Mouse (Mus musculus) layer of hippocampus, postnatal 14 days (tissue): Measurements from ENCODE around the gene Pld2. TPM values are rescaled to one million over a fixed set of nuclear protein-coding genes. Genes with fewer than 3 reads are reported as not detected.
"Not testable (repeated sequence)": the region's sequence is repeated elsewhere in the genome, so short reads cannot be mapped to it uniquely, and the experiment has no call there.

Experiments used
- DNase-seq, 2 experiments: peaks; one replicate each; pipeline ENCODE4 v3.0.0; 2021 to 2022; ENCODE audit warnings: low spot score in 2 of 2, mixed read lengths in 1 of 2
- long read RNA-seq, 2 experiments: library from polyadenylated mRNA; stranded (forward); transcript quantifications; one replicate each; pipeline ENCODE4 v2.0.0; 2021
- total RNA-seq, 2 experiments: library from RNA; stranded (reverse); gene quantifications; 2 replicates each; pipeline ENCODE4 v1.2.3; 2021

The Pld2 gene
- 10 to 100 TPM; 21.9 to 24.5 TPM for total RNA-seq
- long read RNA-seq, experiment 1, transcript Pld2-201 (25 exons, 3,659 nt) = major isoform, 8 of 23 reads
- long read RNA-seq, experiment 1, partial matches to known transcripts = 7 of 23 reads
- long read RNA-seq, experiment 1, other reads (novel, unspliced or antisense) = 8 of 23 reads
- long read RNA-seq, experiment 2, transcript Pld2-201 (25 exons, 3,659 nt) = major isoform, 10 of 29 reads
- long read RNA-seq, experiment 2, partial matches to known transcripts = 7 of 29 reads
- long read RNA-seq, experiment 2, other reads (novel, unspliced or antisense) = 11 of 29 reads

DNA sequence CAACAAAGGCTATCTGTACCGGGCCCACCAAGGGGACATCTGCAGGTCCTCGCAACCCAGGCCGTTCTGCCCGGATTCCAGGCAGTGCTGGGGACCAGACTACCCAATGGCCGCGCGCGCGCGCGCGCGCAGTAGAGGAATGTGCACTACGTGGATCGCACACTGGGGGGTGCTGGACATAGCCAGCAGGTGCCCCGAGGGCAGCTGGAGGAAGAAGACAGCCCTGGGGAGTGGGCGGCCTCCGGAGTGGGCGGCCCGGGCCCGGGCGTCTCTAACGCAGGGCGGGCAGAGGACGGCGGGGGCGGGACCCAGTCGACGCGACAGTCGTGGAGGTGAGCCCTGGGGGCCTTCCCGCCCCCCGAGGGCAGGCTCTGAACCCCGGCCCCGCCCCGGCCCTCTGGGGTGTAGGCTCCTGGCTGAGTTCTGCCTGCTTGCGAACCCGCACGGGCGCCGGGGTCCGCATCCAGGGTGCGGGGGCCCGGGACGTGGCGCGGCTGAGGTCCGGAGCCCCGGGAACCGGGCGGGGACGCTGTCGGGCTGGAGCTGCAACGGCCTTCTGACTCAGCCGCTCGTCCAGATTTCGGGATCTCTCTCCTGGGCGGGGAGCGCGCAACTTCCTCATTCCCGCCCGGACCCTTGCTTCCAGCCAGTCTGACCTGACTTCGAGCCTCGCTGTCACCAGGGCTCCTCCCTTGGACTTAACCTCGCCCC lies at the start of gene Pld2:
Pld2 (plus strand) TSS at position 188 of the 711 bp plus-strand sequence.
- peak; percentile 76 to 78 for DNase-seq

DNA sequence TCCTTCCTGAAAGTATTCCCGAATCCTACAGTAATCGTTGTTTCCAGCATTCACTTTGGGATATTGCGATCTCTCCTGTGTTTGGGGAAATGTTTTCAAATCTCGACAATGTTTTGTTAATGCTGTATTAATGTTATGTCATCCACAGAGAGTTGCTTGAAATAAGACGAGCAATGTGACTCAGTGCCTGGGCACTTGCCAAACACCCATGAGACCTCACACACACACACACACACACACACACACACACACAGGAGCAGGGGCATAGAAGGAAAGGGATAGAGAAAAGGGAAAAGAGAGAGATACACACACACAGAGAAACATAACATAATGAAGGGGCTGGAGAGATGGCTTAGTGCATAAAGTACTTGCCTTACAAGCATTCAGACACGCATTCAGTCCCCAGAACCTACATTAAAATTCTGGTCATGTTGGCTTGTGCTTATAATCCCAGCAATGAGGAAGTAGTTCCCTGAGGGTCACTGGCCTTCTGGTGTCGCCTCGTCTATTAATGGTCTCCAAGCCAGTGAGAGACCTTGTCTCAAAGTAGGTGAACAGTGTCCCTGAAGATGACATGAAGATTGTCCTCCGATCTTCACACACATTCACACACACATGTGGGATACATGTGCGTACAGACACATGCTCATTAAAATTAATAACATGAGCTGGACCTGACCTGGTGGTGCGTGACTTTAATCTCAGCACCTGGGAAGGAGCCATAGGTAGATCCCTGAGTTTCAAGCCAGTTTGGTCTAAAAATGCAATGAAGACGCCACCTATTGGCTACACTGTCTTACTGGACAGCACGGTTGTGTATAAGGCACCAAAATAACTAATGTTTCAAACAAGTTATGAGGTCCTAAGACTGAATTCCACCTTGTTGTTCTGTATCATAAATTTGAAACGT lies 40.0 kb upstream of the Pld2 start:
- no peak for DNase-seq

DNA sequence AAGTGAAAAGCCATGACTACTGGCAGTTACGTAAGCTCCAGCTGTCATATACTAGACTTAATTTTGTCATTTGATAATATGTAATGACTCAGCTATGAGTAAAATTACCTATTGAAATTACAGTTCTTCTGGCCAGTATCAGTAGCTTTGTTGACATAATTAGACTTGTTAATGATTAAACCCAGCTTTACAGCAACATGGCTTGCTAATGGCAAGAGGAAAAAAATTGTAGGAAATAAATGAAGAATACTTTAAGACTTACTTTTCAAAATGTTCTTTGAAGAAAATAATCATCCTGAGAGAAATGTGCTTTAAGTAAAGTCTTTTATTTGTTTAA lies 39.4 kb upstream of the Pld2 start:
- DNase-seq = no peak

DNA sequence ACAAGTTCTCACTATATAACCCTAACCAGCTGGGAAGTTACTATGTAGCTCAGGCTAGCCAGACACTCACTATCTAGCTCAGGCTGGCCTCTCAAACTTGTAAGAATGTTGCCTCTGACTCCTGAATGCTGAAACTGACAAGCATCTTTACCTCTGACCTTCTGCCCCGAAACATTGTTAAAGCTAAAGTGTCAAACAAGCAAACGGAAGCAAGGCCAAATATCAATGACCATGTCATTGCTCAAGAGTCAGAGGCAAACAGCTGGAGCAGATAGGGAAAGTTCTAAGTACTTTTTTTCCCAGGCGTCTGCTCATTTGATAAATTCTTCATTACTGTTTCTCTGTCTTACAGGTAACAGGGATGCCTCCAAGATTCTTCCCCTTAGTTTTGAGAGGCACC lies 37.8 kb upstream of the Pld2 start:
- DNase-seq = no peak

DNA sequence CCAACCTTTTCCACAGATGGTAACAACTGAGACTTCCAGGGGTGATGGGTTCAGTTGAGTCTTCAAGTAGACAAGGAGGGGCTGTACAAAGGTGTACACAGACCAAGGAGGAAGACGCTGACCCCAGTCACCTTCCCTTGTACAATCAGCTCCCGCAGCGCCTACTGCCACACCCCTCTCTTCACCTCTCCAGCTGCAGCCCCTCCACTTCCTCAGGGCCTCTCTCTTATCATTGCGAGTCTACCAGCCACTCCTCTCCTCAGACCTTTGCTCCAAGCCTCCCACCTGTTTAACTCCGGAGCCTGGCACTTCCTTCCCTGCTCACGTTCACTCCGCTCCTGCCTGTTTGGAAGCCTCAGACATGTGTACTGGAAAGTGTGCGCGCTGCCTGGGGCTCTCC lies 34.9 kb upstream of the Pld2 start, which contains the start of gene Tm4sf5:
Tm4sf5 (plus strand) TSS at position 275 of the 400 bp plus-strand sequence.
- no peak for DNase-seq

DNA sequence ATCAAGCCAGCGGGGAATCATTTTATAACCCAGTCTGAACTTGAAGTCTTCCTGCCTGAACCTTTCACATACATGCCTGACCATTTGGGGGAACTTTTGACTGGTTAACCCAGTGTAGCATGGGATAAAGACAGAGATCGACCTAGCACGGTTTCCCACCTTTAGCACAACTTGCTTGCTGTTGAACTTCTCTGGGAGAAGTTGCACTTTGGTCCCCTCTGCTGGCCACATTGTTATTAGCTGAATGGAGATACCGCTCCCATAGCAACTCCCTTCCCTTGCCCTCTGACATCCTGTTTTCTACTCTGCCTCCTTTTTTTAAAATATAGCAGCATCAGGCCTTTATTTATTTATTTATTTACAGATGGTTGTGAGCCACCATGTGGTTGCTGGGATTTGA lies 33.5 kb upstream of the Pld2 start:
- peak; percentile 36 to 59 for DNase-seq

DNA sequence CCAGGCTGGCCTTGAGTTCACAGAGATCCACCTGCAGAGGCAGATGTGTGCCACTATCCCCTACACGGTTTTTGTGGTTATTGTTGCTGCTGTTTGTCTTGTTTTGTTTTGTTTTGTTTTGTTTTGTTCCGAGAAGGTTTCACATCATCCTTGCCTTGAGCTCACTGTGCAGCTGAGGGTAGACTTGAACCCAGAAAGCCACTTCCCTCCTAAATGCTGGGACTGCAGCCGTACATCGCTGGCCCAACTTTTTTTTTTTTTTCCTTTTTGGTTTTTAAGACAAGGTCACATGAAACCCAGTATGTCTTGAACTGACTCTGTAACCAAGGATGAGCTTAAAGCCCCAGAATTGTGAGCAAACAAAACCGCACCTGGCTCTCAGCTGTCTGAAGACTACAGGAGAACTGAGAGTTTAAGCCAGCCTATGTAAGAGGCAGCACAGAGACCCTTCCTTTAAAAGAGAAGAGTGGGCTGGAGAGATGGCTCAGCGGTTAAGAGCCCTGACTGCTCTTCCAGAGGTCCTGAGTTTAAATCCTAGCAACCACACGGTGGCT lies 32.8 kb upstream of the Pld2 start:
- no peak for DNase-seq

DNA sequence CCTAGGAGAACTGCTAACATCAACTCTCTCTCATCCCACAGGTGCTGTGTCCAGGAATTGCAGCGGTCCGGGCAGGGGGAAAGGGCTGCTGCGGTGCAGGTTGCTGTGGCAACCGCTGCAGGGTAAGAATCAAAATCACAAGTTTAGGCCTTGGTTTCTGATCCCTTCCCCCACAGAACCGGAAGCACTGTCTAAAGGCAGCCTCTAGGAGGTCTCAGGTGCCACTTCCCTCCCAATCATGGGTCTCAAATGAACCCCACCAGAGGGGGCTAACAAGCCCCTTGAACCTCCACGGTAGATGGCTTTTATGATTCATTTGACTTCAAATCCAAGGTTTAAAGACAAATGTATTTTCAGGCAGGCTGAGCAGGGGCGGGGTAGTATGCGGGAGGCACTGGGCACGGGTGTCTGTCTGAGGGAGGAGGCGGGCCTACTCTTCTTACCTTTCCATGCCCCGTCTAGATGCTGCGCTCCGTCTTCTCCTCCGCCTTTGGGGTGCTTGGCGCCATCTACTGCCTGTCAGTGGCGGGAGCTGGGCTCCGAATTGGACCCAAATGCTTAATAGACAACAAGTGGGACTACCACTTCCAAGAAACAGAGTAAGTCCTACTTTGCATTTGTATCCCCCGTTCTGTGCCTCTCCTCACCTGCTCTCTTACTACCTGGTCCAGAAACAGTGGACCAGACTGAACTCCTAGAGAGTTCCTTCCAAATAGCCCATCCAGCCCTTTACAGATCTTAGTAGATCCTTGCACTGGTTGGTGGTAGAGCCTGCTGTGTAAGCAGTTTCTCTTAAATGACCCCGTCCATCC lies 29.9 kb upstream of the Pld2 start:
- DNase-seq = peak in 1 of 2 experiments; percentile 12

DNA sequence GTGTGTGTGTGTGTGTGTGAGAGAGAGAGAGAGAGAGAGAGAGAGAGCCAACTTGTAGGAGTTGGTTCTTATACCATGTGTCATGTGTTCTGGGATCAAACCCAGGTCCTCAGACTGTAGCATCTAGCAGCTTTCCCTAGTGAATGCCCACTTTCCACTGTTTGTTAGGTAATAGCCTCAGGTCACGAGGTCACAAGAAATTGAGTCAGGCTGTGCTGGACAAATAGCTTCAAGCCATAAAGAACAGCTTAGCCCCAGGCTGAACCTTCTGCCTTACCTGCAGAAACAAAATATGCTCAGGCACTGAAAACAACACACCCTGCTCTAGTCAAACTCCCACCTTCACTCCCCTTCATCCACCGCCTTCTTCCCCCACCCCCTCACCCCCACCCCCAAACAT lies 28.6 kb upstream of the Pld2 start:
- DNase-seq = no peak

DNA sequence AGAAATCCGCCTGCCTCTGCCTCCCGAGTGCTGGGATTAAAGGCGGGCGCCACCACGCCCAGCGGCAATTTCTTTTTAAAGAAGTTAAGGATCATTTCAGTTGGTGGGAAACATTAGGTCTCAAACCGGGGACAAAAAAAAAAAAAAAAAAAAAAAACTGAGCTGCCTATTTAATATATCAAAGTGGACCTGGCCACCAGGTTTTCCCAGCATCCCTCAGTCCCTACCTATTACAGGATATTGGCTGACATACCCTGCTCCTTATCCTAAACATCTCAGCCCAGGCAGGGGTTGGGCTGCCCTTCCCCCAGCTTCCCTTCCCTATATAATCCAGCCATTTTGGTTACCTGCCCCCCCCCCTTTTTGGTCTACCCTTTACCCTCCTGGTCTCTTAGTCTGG lies 28.0 kb upstream of the Pld2 start:
- DNase-seq = no peak

DNA sequence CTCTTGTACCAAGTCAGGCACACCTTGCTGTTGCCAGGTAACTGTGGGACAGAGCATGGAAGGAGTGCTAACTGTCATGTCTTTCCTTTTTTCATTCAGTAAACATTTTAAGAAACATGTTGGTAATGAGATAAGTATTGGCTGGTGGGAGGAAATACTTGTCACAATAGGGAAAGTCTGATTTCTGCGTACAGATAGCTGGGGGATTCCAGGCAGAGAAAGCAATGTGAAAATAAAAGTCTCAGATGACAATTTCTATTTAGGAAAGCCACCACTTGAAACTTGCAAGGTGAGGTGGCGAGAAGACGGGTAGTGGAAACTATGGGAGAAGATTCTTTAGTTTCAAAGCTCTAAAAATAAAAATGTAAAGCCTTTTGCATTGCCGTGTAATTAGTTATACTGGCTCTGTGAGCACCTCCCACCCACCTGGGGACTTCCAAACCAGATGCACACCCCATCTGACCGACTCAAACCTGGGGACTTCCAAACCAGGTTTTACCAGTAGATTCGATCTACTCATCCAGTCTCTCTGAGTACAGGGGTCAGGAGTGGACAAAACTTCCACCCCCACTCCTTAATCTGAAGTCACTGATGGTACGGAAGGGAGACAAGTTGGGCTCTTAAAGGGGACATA lies 27.0 kb upstream of the Pld2 start:
- no peak for DNase-seq

DNA sequence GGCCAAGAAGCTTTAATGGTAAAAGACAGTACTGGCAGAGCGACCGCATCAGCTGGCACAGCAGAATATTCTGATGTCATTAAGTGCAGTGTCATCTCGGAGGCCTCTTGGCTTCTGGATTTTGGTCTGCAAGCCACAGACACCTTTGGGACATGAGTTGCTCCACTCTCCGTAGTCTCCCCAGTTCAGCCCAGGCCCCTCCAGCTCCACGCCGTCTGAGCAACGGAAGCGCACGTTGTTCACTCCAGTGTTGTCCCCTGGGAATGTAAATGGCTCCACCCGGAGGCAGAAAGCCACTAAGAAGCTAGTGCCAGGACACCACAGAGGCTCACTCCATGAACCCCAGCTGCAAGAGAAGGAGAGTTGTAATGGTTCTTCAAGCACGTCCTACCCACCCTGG lies 26.3 kb upstream of the Pld2 start:
- DNase-seq = no peak

DNA sequence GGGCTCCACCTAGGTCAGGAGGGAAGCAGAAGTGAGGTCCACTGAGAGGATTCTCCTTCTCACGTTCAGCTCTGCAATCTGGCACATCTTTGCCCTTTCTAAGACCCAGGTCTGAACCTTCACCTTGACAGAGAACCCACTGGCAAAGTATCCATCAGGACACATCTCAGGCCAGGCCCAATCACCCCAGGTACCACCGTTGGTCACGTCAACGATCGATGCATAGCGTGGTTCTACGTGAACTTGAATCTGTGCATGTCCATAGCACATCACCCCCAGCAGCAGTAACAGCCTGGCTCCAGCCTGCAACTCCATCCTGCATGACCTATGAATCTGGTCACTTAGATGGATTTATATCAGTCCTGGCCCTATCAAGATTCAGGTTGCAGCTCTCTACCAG lies 25.6 kb upstream of the Pld2 start, which contains the start of gene Vmo1:
Vmo1 (minus strand) TSS at position 329 of the 400 bp plus-strand sequence.
- DNase-seq = no peak

DNA sequence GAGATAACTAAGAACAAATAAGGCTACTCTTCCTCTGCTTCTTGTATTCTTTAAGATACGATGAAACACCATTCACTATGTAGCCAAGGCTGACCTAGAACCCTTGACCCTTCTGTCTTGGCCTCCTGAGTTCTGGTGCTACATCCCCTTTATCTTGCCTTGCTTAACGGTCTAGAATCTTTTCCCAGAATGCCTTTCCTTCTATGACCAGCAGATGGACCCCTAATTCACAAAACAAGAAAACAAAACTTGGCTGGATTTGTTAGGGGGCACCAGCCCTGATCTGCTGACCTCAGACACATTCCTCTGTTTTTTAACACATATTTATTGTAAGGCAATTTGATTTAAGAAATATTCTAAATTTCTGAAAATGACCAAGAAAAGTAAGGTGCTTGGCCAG lies 23.5 kb upstream of the Pld2 start:
- DNase-seq = peak in 1 of 2 experiments; percentile 63

DNA sequence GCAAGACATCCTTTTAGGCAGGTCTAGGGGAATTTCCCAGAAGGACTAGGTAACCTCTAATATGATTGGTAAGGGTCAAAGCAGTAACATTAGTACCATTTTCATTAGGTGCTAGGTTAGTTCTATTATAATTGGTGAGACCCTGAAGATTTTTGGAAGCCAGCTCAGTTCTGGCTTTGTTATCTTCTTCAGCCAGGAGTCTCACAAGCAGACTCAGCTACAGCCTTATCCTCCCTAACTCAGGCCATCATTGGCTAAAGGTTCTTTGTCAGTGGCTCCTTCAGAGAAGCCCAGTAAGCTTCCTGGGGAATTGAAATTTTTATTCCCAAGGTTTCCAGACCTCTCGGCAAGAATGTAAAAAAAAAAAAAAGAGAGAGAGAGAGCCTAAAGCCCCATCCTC lies 21.4 kb upstream of the Pld2 start:
- no peak for DNase-seq

DNA sequence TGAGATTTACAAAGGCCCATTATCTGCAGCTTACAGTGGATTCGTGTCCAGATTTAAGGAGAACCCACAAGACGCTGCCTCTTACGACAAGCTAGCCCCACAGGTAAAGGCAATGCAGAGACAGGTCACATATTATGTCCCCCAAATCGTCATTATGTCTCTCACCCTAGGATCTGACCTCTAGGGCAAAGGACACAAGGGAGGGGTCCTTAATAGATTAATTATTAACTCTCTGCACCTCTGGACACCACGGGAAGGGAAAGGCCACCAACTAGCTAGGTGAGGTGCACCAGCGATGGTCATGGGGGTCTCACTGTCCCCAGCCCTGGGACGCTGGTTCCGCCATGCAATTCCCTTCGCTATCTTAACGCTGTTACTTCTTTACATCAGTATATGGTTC lies 20.9 kb upstream of the Pld2 start, which contains the start of gene Gltpd2:
Gltpd2 (plus strand) TSS at position 274 of the 400 bp plus-strand sequence.
- no peak for DNase-seq

DNA sequence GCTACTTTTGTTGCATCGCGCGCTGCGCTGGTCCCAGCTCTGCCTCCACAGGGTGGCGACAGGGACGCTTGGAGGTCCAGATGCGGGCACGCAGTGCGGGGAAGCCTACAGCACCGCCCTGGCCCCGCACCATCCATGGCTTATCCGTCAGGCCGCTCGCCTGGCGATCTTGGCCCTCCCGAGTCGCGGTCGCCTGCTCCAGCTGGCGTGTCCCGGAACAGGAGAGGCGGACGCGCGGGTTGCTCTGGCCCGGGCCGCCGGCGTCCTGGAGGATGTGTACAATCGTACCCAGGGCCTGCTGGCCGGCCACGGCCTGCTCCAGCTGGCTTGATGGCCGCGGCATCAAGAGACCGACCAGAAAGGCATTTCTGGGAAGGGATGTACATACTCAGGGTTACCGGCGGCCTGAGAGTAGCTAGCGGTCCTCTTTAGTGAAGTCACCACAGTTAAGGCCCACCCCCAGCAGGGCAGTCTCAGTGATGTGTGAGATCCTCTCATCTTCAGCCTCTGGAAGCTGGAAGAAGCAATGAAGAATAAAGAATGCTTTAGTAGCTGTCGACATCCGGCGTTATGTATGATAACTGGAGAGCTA lies 19.6 kb upstream of the Pld2 start:
- no peak for DNase-seq

DNA sequence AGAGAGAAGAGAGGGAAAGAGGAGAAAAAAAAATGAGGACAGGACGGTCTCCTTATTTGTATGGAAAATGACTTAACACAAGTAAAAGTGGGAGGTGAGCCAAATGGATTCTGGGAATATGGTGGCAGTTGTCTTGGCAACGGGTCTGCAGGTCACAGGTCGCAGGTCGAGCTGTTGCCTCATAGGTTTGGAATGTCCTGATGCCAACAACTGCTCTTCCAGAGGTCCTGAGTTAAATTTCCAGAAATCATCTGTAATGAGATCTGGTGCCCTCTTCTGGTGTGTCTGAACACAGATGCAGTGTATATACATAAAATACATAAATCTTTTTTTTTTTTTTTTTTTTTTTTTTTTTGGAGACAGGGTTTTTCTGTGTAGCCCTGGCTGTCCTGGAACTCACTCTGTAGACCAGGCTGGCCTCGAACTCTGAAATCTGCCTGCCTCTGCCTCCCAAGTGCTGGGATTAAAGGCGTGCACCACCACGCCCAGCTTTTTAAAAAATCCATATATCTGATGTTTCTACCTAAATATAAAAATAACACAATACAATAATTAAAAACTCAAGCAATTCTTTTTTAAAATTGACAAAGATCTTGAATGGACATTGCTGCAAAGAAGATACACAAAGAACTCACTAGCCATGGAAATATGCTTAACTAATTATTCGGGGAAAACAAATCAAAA lies 16.4 kb upstream of the Pld2 start:
- not testable (repeated sequence) for DNase-seq

DNA sequence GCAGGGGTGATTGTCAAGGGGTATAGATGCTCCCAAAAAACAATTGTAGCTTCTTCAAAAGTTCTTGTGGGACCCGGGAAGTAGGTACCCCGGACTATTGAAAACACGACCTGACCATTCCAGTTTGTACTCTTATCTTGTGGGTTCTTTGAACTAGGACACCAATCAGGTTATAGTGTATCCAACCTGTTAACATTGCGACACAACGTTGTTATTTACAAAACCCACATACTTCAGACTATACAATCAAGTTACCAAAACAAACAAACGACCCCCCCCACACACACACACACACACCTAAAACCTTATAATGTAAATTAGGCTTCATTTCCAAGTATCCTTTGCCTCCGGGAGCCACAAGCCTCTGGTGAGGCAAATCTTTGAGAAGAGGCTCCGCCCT lies 15.1 kb upstream of the Pld2 start:
- DNase-seq = no peak
